In the genomic region with DNA sequence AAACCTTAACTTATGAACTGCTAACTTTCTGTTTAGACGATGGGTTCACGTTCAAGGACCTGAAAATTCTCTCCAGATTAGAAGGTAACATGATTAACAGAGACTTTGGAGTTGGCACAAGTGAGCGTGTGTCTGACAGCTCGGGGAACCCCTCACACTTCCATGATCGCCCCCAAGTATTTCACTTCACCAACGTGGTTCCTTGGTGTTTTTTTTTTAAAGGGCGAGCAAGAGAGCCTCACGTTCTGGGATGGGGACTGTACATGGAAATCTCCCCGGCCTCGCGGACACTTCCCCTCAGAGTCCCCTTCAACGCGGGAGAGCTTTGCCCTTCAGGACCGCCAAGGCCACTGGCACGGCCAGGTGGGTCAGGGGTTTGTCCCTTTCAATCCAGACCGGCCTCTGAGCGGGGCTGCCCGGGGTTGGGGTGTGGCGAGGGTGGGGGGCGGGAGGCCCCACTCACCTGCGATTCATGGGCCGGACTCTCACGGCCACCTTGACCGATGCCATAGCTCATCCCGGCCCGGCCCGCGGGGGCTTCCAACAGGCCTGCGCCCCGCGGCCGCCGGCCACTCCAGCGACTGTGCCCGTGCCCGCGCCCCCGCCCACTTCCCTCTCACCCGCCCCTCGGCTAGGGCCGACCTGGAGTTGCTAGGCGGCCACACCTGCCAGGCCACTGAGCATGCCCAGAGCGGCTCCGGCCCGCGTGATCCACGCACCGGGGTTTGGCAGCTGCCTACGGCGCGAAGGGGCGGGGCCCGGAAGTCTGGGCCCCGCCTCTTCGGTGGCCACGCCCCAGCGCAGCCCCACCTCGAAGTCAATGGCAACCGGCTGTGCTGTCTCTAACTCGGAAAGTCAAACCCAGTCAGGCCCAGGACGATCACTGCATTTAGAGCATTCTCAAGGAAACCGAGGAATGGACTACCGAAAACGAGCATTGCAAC, we compare ENCODE assay signal across 8 mouse cellular contexts. TPM values are rescaled to one million over a fixed set of nuclear protein-coding genes. Genes with fewer than 3 reads are reported as not detected.
A peak's percentile ranks its signal among the peaks of the same experiment; 100 is the strongest.
DNase-seq lines count a peak whose midpoint lies in the region; ATAC-seq and TF ChIP-seq lines count a peak whose summit lies in the region.

Gene Kif16b, minus strand, starts transcription at position 670 of the 944 bp plus-strand sequence.

- TF ChIP-seq EP300 in liver, embryonic 14.5 days (IDR thresholded peaks at IDR 0.05; ENCODE audit: low read depth), result no peak
- no peak for TF ChIP-seq EP300 in stomach, postnatal 0 days (optimal IDR thresholded peaks at IDR 0.05)

- H3K4me2 ChIP-seq in heart, embryonic 15.5 days, result peak within 1 kb of the TSS; percentile 87
- peak within 1 kb of the TSS; percentile 94 for H3K4me2 ChIP-seq in liver, embryonic 14.5 days (ENCODE audit: low read depth)
- H3K4me2 ChIP-seq in neural tube, embryonic 11.5 days (ENCODE audit: low read depth), result peak within 1 kb of the TSS; percentile 90
- peak within 1 kb of the TSS; percentile 93 for H3K4me2 ChIP-seq in stomach, postnatal 0 days (replicated peaks; ENCODE audit: low read depth)

- peaks cover 33% of the 10 kb centered on the region for H3K4me1 ChIP-seq in forebrain, embryonic 10.5 days
- H3K4me1 ChIP-seq in heart, embryonic 15.5 days (replicated peaks), result peaks cover 6% of the 10 kb centered on the region
- H3K4me1 ChIP-seq in liver, embryonic 14.5 days (replicated peaks; ENCODE audit: control insufficient read depth in 2 of 2, insufficient read depth in 2 of 2, low read length in 1 of 2), result peaks cover 10 to 21% of the 10 kb centered on the region in 2 experiments
- H3K4me1 ChIP-seq in neural tube, embryonic 11.5 days (ENCODE audit: control insufficient read depth, insufficient read depth, low read length), result no peaks in the 10 kb centered on the region
- H3K4me1 ChIP-seq in stomach, postnatal 0 days (replicated peaks; ENCODE audit: control insufficient read depth, insufficient read depth), result peaks cover 4% of the 10 kb centered on the region; the same call in 1 of the 2 replicates

- H3K9me3 ChIP-seq in forebrain, embryonic 10.5 days, result no peaks in the 10 kb centered on the region
- H3K9me3 ChIP-seq in heart, embryonic 15.5 days (replicated peaks), result no peaks in the 10 kb centered on the region
- H3K9me3 ChIP-seq in liver, embryonic 14.5 days (ENCODE audit: control insufficient read depth, low read length), result no peaks in the 10 kb centered on the region
- no peaks in the 10 kb centered on the region for H3K9me3 ChIP-seq in neural tube, embryonic 11.5 days (ENCODE audit: control insufficient read depth, low read length)
- H3K9me3 ChIP-seq in stomach, postnatal 0 days (ENCODE audit: control insufficient read depth, low read length), result no peaks in the 10 kb centered on the region

- peak within 1 kb of the TSS; percentile 90 for H3K27ac ChIP-seq in forebrain, embryonic 10.5 days
- H3K27ac ChIP-seq in heart, embryonic 15.5 days, result peak within 1 kb of the TSS; percentile 86
- H3K27ac ChIP-seq in liver, embryonic 14.5 days, result peak within 1 kb of the TSS; percentile 40
- no peak within 1 kb of the TSS for H3K27ac ChIP-seq in neural tube, embryonic 11.5 days (ENCODE audit: low read depth, low read length)
- peak within 1 kb of the TSS; percentile 78 for H3K27ac ChIP-seq in stomach, postnatal 0 days (replicated peaks)

- no peaks in the 10 kb centered on the region for H3K36me3 ChIP-seq in forebrain, embryonic 10.5 days (replicated peaks)
- no peaks in the 10 kb centered on the region for H3K36me3 ChIP-seq in heart, embryonic 15.5 days
- no peaks in the 10 kb centered on the region for H3K36me3 ChIP-seq in liver, embryonic 14.5 days (replicated peaks; ENCODE audit: control insufficient read depth, insufficient read depth, low read depth)
- no peaks in the 10 kb centered on the region for H3K36me3 ChIP-seq in neural tube, embryonic 11.5 days (ENCODE audit: control insufficient read depth, insufficient read depth, low read length)
- H3K36me3 ChIP-seq in stomach, postnatal 0 days (ENCODE audit: control insufficient read depth, insufficient read depth, low read length), result no peaks in the 10 kb centered on the region

- peak; percentile 77 for DNase-seq in c-Kit-positive CD71-negative TER-119-negative erythroid progenitor cells, embryonic 14.5 days (ENCODE audit: low read depth)
- peak; percentile 91 for DNase-seq in forebrain, embryonic 10.5 days (ENCODE audit: extremely low spot score, low spot score)
- DNase-seq in kidney, postnatal 25 days, result peak; percentile 96 to 98
- peak; percentile 76 to 86 (median 79) for DNase-seq in liver, embryonic 14.5 days (ENCODE audit: low read depth in 3 of 3, low spot score in 3 of 3)
- DNase-seq in neural tube, embryonic 11.5 days (ENCODE audit: low spot score), result peak; percentile 93
- DNase-seq in stomach, postnatal 0 days (ENCODE audit: low spot score), result peak; percentile 97

- TF ChIP-seq CTCF in liver, embryonic 14.5 days (IDR thresholded peaks at IDR 0.05; ENCODE audit: low read depth), result no peak
- no peak for TF ChIP-seq CTCF in stomach, postnatal 0 days (IDR thresholded peaks at IDR 0.05; ENCODE audit: low read depth)

- peak within 1 kb of the TSS; percentile 90 for H3K9ac ChIP-seq in heart, embryonic 15.5 days
- peak within 1 kb of the TSS; percentile 80 for H3K9ac ChIP-seq in liver, embryonic 14.5 days (replicated peaks)
- H3K9ac ChIP-seq in neural tube, embryonic 11.5 days (ENCODE audit: low read length), result peak within 1 kb of the TSS; percentile 75
- peak within 1 kb of the TSS; percentile 79 for H3K9ac ChIP-seq in stomach, postnatal 0 days (ENCODE audit: low read length)

- H3K27me3 ChIP-seq in forebrain, embryonic 10.5 days (ENCODE audit: poor library complexity, severe bottlenecking), result peaks cover 5% of the 10 kb centered on the region; the same call in 1 of the 2 replicates
- H3K27me3 ChIP-seq in heart, embryonic 15.5 days, result no peaks in the 10 kb centered on the region
- no peaks in the 10 kb centered on the region for H3K27me3 ChIP-seq in liver, embryonic 14.5 days (ENCODE audit: control insufficient read depth, insufficient read depth, low read length)
- H3K27me3 ChIP-seq in neural tube, embryonic 11.5 days (ENCODE audit: control insufficient read depth, insufficient read depth, low read length), result no peaks in the 10 kb centered on the region
- no peaks in the 10 kb centered on the region for H3K27me3 ChIP-seq in stomach, postnatal 0 days (ENCODE audit: control insufficient read depth, insufficient read depth, low read length)

- ATAC-seq in CD4-positive, CD25-positive, alpha-beta regulatory T cell, adult 4 months, result peak; percentile 70
- ATAC-seq in heart, embryonic 15.5 days (replicated peaks; ENCODE audit: insufficient number of reproducible peaks, insufficient read depth, low FRiP score, low read depth), result peak; percentile 93
- peak; percentile 87 for ATAC-seq in liver, embryonic 14.5 days (ENCODE audit: insufficient read depth)
- peak; percentile 91 for ATAC-seq in neural tube, embryonic 11.5 days (ENCODE audit: insufficient read depth, low FRiP score, low TSS enrichment)
- peak; percentile 96 for ATAC-seq in stomach, postnatal 0 days (ENCODE audit: low FRiP score, low TSS enrichment)

- WGBS in forebrain, embryonic 10.5 days, result 2% methylated on average over 64 of the region's 64 CpGs
- under 1% methylated on average over 63 of the region's 64 CpGs for WGBS in heart, embryonic 15.5 days
- WGBS in liver, embryonic 14.5 days (ENCODE audit: insufficient replicate concordance), result under 1% methylated on average over 63 of the region's 64 CpGs
- under 1% methylated on average over 63 of the region's 64 CpGs for WGBS in neural tube, embryonic 11.5 days
- WGBS in stomach, postnatal 0 days, result under 1% methylated on average over 56 of the region's 64 CpGs

- H3K4me3 ChIP-seq in forebrain, embryonic 10.5 days, result peak within 1 kb of the TSS; percentile 75
- peak within 1 kb of the TSS; percentile 97 for H3K4me3 ChIP-seq in heart, embryonic 15.5 days
- peak within 1 kb of the TSS; percentile 78 to 84 for H3K4me3 ChIP-seq in liver, embryonic 14.5 days (ENCODE audit: insufficient read depth in 1 of 2, low read depth in 2 of 2, low read length in 2 of 2)
- H3K4me3 ChIP-seq in neural tube, embryonic 11.5 days (ENCODE audit: low read depth, low read length), result peak within 1 kb of the TSS; percentile 73
- peak within 1 kb of the TSS; percentile 80 for H3K4me3 ChIP-seq in stomach, postnatal 0 days (ENCODE audit: low read depth, low read length)

RNA-seq across cellular contexts. Expression of gene Kif16b, which starts in this region (rescaled TPM):
- polyA plus RNA-seq in CD4-positive, CD25-positive, alpha-beta regulatory T cell, adult 4 months (2017; shearing (Covaris generic)), result 10 to 100 TPM in 1 of 2 experiments, 1 to 10 TPM in 1; 9.3 to 11.5 TPM
- 6.8 and 8.5 TPM in 2 replicates for polyA plus RNA-seq in forebrain, embryonic 10.5 days (2016; fragmentation: Nextera tagmentation; extraction: Ambion mirVana)
- polyA plus RNA-seq in heart, embryonic 15.5 days (2015; fragmentation: Nextera tagmentation; extraction: Ambion mirVana), result 10.2 and 10.8 TPM in 2 replicates
- 2.2 and 2.5 TPM in 2 replicates for polyA plus RNA-seq in liver, embryonic 14.5 days (2012; rRNA removed)
- polyA plus RNA-seq in liver, embryonic 14.5 days (2014; fragmentation: Nextera tagmentation; extraction: Ambion mirVana), result 2.2 and 3.2 TPM in 2 replicates
- 5.4 and 7.4 TPM in 2 replicates for polyA plus RNA-seq in neural tube, embryonic 11.5 days (2014; fragmentation: Nextera tagmentation; extraction: Ambion mirVana)
- 8.0 and 9.0 TPM in 2 replicates for polyA plus RNA-seq in stomach, postnatal 0 days (2015; fragmentation: Nextera tagmentation; extraction: Ambion mirVana)
